In the genomic region with DNA sequence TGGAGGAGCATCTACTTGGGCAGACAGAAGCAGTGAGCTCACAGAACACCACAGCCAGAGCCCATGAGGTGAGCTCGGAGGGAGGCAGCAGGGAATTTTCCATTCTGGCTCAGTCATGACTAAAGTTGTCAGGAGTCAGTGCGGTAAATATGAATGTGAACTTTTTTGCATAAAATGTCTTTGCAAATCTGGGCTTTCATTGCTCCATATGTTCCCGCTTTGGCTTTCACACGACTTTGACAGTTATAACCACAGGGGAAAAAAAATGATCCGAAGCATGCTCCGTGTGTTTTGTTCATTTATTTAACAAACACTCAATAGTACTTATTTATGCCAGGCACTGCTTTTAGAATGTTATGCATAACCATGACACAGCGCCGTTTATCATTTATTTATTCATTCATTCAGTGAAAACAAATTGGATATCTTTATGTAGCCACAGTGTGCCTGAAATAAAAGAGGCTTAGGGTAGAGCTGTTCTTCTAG, we compare ENCODE assay signal across 17 mouse cellular contexts. TPM values are rescaled to one million over a fixed set of nuclear protein-coding genes. Genes with fewer than 3 reads are reported as not detected.
DNase-seq lines count a peak whose midpoint lies in the region; ATAC-seq lines count a peak whose summit lies in the region.
"Had no signal": no experiment of that assay in that cellular context is flagged by ENCODE, and none has a peak within 500 bp of the region (broad histone marks: within the 10 kb centered on the region; RNA-seq: fewer than 3 reads in every experiment).

No protein-coding gene starts in this region.

- no peak overlapping the region for H3K9ac ChIP-seq in midbrain, embryonic 16.5 days (ENCODE audit: low read depth, low read length)
- H3K9ac ChIP-seq in midbrain, embryonic 11.5 days (ENCODE audit: low read length), result no peak overlapping the region
- no peak overlapping the region for H3K9ac ChIP-seq in forebrain, embryonic 16.5 days (replicated peaks; ENCODE audit: low read depth, low read length)
- H3K9ac ChIP-seq: liver, embryonic 14.5 days; midbrain, embryonic 15.5 days; neural tube, embryonic 13.5 days had no signal

- intact Hi-C loops in left cerebral cortex, postnatal 14 days (cut with DNase I), result no loop called here

- peaks cover 12% of the 10 kb centered on the region for H3K4me1 ChIP-seq in midbrain, embryonic 16.5 days (ENCODE audit: control insufficient read depth, insufficient read depth, low read length)
- H3K4me1 ChIP-seq in midbrain, embryonic 11.5 days (ENCODE audit: control insufficient read depth, insufficient read depth, low read length), result peaks cover 6% of the 10 kb centered on the region
- peaks cover 19% of the 10 kb centered on the region for H3K4me1 ChIP-seq in forebrain, embryonic 16.5 days (replicated peaks; ENCODE audit: control insufficient read depth, insufficient read depth, low read length)

- no peaks in the 10 kb centered on the region; the same call in 1 of the 2 replicates for H3K9me3 ChIP-seq in midbrain, embryonic 16.5 days (replicated peaks; ENCODE audit: control insufficient read depth, low read length, poor library complexity, severe bottlenecking)
- H3K9me3 ChIP-seq in midbrain, embryonic 11.5 days (ENCODE audit: control insufficient read depth, low read length), result peaks cover 2% of the 10 kb centered on the region; the same call in 1 of the 2 replicates
- no peaks in the 10 kb centered on the region for H3K9me3 ChIP-seq in forebrain, embryonic 16.5 days (ENCODE audit: control insufficient read depth, low read length)
- H3K9me3 ChIP-seq: midbrain, embryonic 15.5 days; neural tube, embryonic 13.5 days had no signal

- H3K27ac ChIP-seq in midbrain, embryonic 16.5 days (ENCODE audit: low read length), result peak overlapping the region; percentile 46; the same call in 1 of the 2 replicates
- no peak overlapping the region for H3K27ac ChIP-seq in midbrain, embryonic 11.5 days (ENCODE audit: low read depth, low read length)
- H3K27ac ChIP-seq in forebrain, embryonic 16.5 days (ENCODE audit: low read length), result peak overlapping the region; percentile 34; the same call in 1 of the 2 replicates
- H3K27ac ChIP-seq: liver, embryonic 14.5 days; midbrain, embryonic 15.5 days; neural tube, embryonic 13.5 days had no signal

- no peak overlapping the region for H3K4me3 ChIP-seq in midbrain, embryonic 16.5 days (ENCODE audit: low read depth, low read length)
- no peak overlapping the region for H3K4me3 ChIP-seq in midbrain, embryonic 11.5 days (ENCODE audit: low read depth, low read length)
- H3K4me3 ChIP-seq in forebrain, embryonic 16.5 days (replicated peaks; ENCODE audit: low read length), result no peak overlapping the region
- H3K4me3 ChIP-seq: midbrain, embryonic 15.5 days; neural tube, embryonic 13.5 days had no signal

- no peak for ATAC-seq in midbrain, embryonic 16.5 days
- no peak for ATAC-seq in midbrain, embryonic 11.5 days (ENCODE audit: low FRiP score)
- peak; percentile 76 for ATAC-seq in forebrain, embryonic 16.5 days
- ATAC-seq: midbrain, embryonic 15.5 days; Patski had no signal

- H3K36me3 ChIP-seq in midbrain, embryonic 16.5 days (ENCODE audit: control insufficient read depth, insufficient read depth, low read length), result no peaks in the 10 kb centered on the region
- H3K36me3 ChIP-seq in midbrain, embryonic 11.5 days (ENCODE audit: control insufficient read depth, insufficient read depth, low read length), result no peaks in the 10 kb centered on the region
- no peaks in the 10 kb centered on the region for H3K36me3 ChIP-seq in forebrain, embryonic 16.5 days (ENCODE audit: control insufficient read depth, insufficient read depth)
- H3K36me3 ChIP-seq: midbrain, embryonic 15.5 days; neural tube, embryonic 13.5 days had no signal

- 66% methylated on average over 8 of the region's 8 CpGs for WGBS in midbrain, embryonic 16.5 days
- 92% methylated on average over 8 of the region's 8 CpGs for WGBS in midbrain, embryonic 11.5 days
- 44% methylated on average over 8 of the region's 8 CpGs for WGBS in forebrain, embryonic 16.5 days

- no peaks in the 10 kb centered on the region for H3K27me3 ChIP-seq in midbrain, embryonic 16.5 days (ENCODE audit: control insufficient read depth, insufficient read depth, low read depth, low read length)
- no peaks in the 10 kb centered on the region for H3K27me3 ChIP-seq in midbrain, embryonic 11.5 days (ENCODE audit: control insufficient read depth, insufficient read depth, low read length)
- H3K27me3 ChIP-seq in forebrain, embryonic 16.5 days (replicated peaks; ENCODE audit: control insufficient read depth, insufficient read depth, low read length), result no peaks in the 10 kb centered on the region
- H3K27me3 ChIP-seq: midbrain, embryonic 15.5 days; Patski had no signal

- no peak for DNase-seq in midbrain, embryonic 11.5 days (ENCODE audit: low spot score, missing footprints)
- peak; percentile 50 to 69 for DNase-seq in left cerebral cortex, postnatal 14 days (ENCODE audit: low spot score in 2 of 2)
- no peak for DNase-seq in urinary bladder, postnatal 14 days (ENCODE audit: low spot score)
- DNase-seq in thymus, postnatal 14 days, result no peak
- no peak for DNase-seq in adrenal gland, adult (ENCODE audit: inconsistent age in 2 of 2, low spot score in 1 of 2)
- DNase-seq: adrenal gland, adult 2 months; cerebellum, adult 18-20 months; gastrocnemius, postnatal 10 days; kidney, adult 11 months; lung, postnatal 36 days had no signal

- no peak overlapping the region for H3K4me2 ChIP-seq in midbrain, embryonic 16.5 days (ENCODE audit: low read length)
- no peak overlapping the region for H3K4me2 ChIP-seq in midbrain, embryonic 11.5 days
- H3K4me2 ChIP-seq in forebrain, embryonic 16.5 days (ENCODE audit: low read length), result no peak overlapping the region
- H3K4me2 ChIP-seq: heart, embryonic 11.5 days; midbrain, embryonic 15.5 days; neural tube, embryonic 13.5 days had no signal

RNA-seq across cellular contexts. Expression of gene Medag, which starts 4.7 kb away (rescaled TPM):
- 2.0 and 2.8 TPM in 2 replicates for polyA plus RNA-seq in midbrain, embryonic 16.5 days (2015; fragmentation: Nextera tagmentation; extraction: Ambion mirVana)
- polyA plus RNA-seq in midbrain, embryonic 11.5 days (2014; fragmentation: Nextera tagmentation; extraction: Ambion mirVana), result 0.51 and 0.66 TPM in 2 replicates
- polyA plus RNA-seq in forebrain, embryonic 16.5 days (2015; fragmentation: Nextera tagmentation; extraction: Ambion mirVana), result 1.3 and 1.7 TPM in 2 replicates
- 1 to 10 TPM; 6.6 to 8.5 TPM for total RNA-seq in left cerebral cortex, postnatal 14 days (2021)

RNA-seq across cellular contexts. Expression of gene Tex26, which starts 32.6 kb away (rescaled TPM):
- polyA plus RNA-seq in midbrain, embryonic 16.5 days (2015; fragmentation: Nextera tagmentation; extraction: Ambion mirVana), result 1.6 and 2.0 TPM in 2 replicates
- polyA plus RNA-seq in midbrain, embryonic 11.5 days (2014; fragmentation: Nextera tagmentation; extraction: Ambion mirVana), result 1.2 and 1.5 TPM in 2 replicates
- polyA plus RNA-seq in forebrain, embryonic 16.5 days (2015; fragmentation: Nextera tagmentation; extraction: Ambion mirVana), result 1.1 and 1.3 TPM in 2 replicates
- total RNA-seq in left cerebral cortex, postnatal 14 days (2021), result not detected
- polyA plus RNA-seq: adrenal gland, adult 2 months had no signal

Comparison
In these comparisons a context has a peak if more than half of its experiments do, and no peak if none do; other contexts are left out.
1. DNase-seq: peak in left cerebral cortex, postnatal 14 days (2 of 2); none in midbrain, embryonic 11.5 days (single experiment), urinary bladder, postnatal 14 days (single experiment), thymus, postnatal 14 days (single experiment) and adrenal gland, adult (0 of 2).